Mouse (Mus musculus) ES-Bruce4 (cell line): ENCODE data around the gene Lysmd4. TPM values are rescaled to one million over a fixed set of nuclear protein-coding genes. Genes with fewer than 3 reads are reported as not detected.

Source experiments
- H3K27ac ChIP-seq: 2 replicates; pipeline ENCODE4 v1.5.1; 2012; ENCODE audit warnings: low read length, inconsistent platforms; ENCODE audit not compliant: insufficient read depth
- H3K27me3 ChIP-seq: 2 replicates; pipeline ENCODE4 v1.6.1; 2012; ENCODE audit warnings: mild to moderate bottlenecking, low read length, inconsistent platforms; ENCODE audit not compliant: control insufficient read depth, poor library complexity, insufficient read depth, severe bottlenecking
- H3K36me3 ChIP-seq: 2 replicates; pipeline ENCODE4 v1.6.1; 2012; ENCODE audit warnings: inconsistent platforms, mild to moderate bottlenecking, low read length, moderate library complexity; ENCODE audit not compliant: control insufficient read depth, poor library complexity, insufficient read depth, severe bottlenecking
- H3K4me1 ChIP-seq: one replicate; pipeline ENCODE4 v1.8.1; 2011; ENCODE audit warnings: low read length; ENCODE audit not compliant: control insufficient read depth, insufficient read depth
- H3K4me3 ChIP-seq: 2 replicates; pipeline ENCODE4 v1.5.1; 2011; ENCODE audit warnings: low read depth, mild to moderate bottlenecking, low read length
- H3K9ac ChIP-seq: 2 replicates; pipeline ENCODE4 v1.6.1; 2012; ENCODE audit warnings: low read depth, mild to moderate bottlenecking, inconsistent platforms; ENCODE audit not compliant: poor library complexity, severe bottlenecking
- H3K9me3 ChIP-seq: replicated peaks from 2 replicates; pipeline ENCODE4 v1.6.1; 2012; ENCODE audit warnings: mild to moderate bottlenecking, low read length, inconsistent platforms; ENCODE audit not compliant: control insufficient read depth, poor library complexity, insufficient read depth, severe bottlenecking
- CTCF ChIP-seq: IDR thresholded peaks from one replicate; pipeline ENCODE4 v1.8.1; 2011; ENCODE audit warnings: low read depth, low read length
- EP300 ChIP-seq: IDR thresholded peaks from 2 replicates; pipeline ENCODE4 v1.6.1; 2011; ENCODE audit warnings: low read depth, low read length; ENCODE audit not compliant: insufficient read depth
- POLR2A ChIP-seq: IDR thresholded peaks from one replicate; pipeline ENCODE4 v1.8.1; 2011; ENCODE audit warnings: low read length; ENCODE audit not compliant: insufficient read depth
- polyA plus RNA-seq: library from polyadenylated mRNA; stranded (reverse); fragments of >200 nt; gene quantifications from 2 replicates; pipeline ENCODE4 v1.2.4, GENCODE M21; 2011; ENCODE audit warnings: low read depth; ENCODE audit not compliant: missing spikeins, insufficient read depth, insufficient read length

Gene Lysmd4
- polyA plus RNA-seq, 1 experiment, result 6.8 TPM

GRCm38 (mm10) chr7:67236351-67236750 lies 14.0 kb downstream of the Lysmd4 start:
- Histone ChIP-seq H3K9me3 (no peaks in the 10 kb centered on the region), H3K27ac (no peak overlapping the region), H3K36me3 (no peaks in the 10 kb centered on the region), H3K4me1 (no peaks in the 10 kb centered on the region), H3K9ac (no peak overlapping the region), H3K27me3 (no peaks in the 10 kb centered on the region), H3K4me3 (no peak overlapping the region)
- TF ChIP-seq POLR2A, result no peak
- TF ChIP-seq CTCF, result no peak
- no peak for TF ChIP-seq EP300

GRCm38 (mm10) chr7:67237752-67238151 lies 15.4 kb downstream of the Lysmd4 start:
- Histone ChIP-seq H3K4me3 (no peak overlapping the region), H3K27me3 (no peaks in the 10 kb centered on the region), H3K9me3 (no peaks in the 10 kb centered on the region), H3K36me3 (no peaks in the 10 kb centered on the region), H3K4me1 (no peaks in the 10 kb centered on the region), H3K27ac (no peak overlapping the region), H3K9ac (no peak overlapping the region)
- no peak for TF ChIP-seq POLR2A
- no peak for TF ChIP-seq CTCF
- TF ChIP-seq EP300, result no peak

GRCm38 (mm10) chr7:67241969-67242368 lies 19.6 kb downstream of the Lysmd4 start:
- TF ChIP-seq EP300, result no peak
- TF ChIP-seq CTCF, result no peak
- TF ChIP-seq POLR2A, result no peak
- Histone ChIP-seq H3K9me3 (no peaks in the 10 kb centered on the region), H3K9ac (no peak overlapping the region), H3K4me1 (no peaks in the 10 kb centered on the region), H3K27ac (no peak overlapping the region), H3K36me3 (no peaks in the 10 kb centered on the region), H3K27me3 (no peaks in the 10 kb centered on the region), H3K4me3 (no peak overlapping the region)

GRCm38 (mm10) chr7:67243121-67243893 lies 21.0 kb downstream of the Lysmd4 start:
- TF ChIP-seq CTCF (no peak), POLR2A (no peak), EP300 (no peak)
- no peaks in the 10 kb centered on the region for H3K36me3 ChIP-seq
- no peaks in the 10 kb centered on the region for H3K27me3 ChIP-seq
- H3K4me1 ChIP-seq, result no peaks in the 10 kb centered on the region
- H3K27ac ChIP-seq, result no peak overlapping the region
- H3K9ac ChIP-seq, result no peak overlapping the region
- H3K4me3 ChIP-seq, result no peak overlapping the region
- H3K9me3 ChIP-seq, result no peaks in the 10 kb centered on the region

GRCm38 (mm10) chr7:67243894-67244282 lies 21.5 kb downstream of the Lysmd4 start:
- Histone ChIP-seq H3K27ac (no peak overlapping the region), H3K4me3 (no peak overlapping the region), H3K4me1 (no peaks in the 10 kb centered on the region), H3K27me3 (no peaks in the 10 kb centered on the region), H3K9ac (no peak overlapping the region), H3K9me3 (no peaks in the 10 kb centered on the region), H3K36me3 (no peaks in the 10 kb centered on the region)
- TF ChIP-seq EP300 (no peak), POLR2A (no peak), CTCF (no peak)

GRCm38 (mm10) chr7:67245255-67245654 lies 22.9 kb downstream of the Lysmd4 start:
- no peak for TF ChIP-seq POLR2A
- no peak for TF ChIP-seq EP300
- TF ChIP-seq CTCF, result no peak

More at GRCm38 (mm10) chr7:67245255-67245654, 22.9 kb downstream of the Lysmd4 start:
- Histone ChIP-seq H3K27me3 (no peaks in the 10 kb centered on the region), H3K4me3 (no peak overlapping the region), H3K9me3 (no peaks in the 10 kb centered on the region), H3K9ac (no peak overlapping the region), H3K36me3 (no peaks in the 10 kb centered on the region), H3K27ac (no peak overlapping the region), H3K4me1 (no peaks in the 10 kb centered on the region)
